Mouse (Mus musculus) midbrain, embryonic 11.5 days (tissue): Measurements from ENCODE around the gene Sf3a2. TPM values are rescaled to one million over a fixed set of nuclear protein-coding genes. Genes with fewer than 3 reads are reported as not detected.

Source experiments
- ATAC-seq: fragments of 200-750 bp; cut with Nextera tagmentation; 2 replicates; pipeline ENCODE4 v1.8.0; 2017; ENCODE audit warnings: moderate TSS enrichment, moderate library complexity; ENCODE audit not compliant: low FRiP score
- DNase-seq: peaks from one replicate; pipeline ENCODE4 v3.0.0; 2015; ENCODE audit warnings: low spot score; ENCODE audit errors: missing footprints
- H3K27ac ChIP-seq: fragments of 300-500 bp; sonication (generic); 2 replicates; pipeline ENCODE4 v1.5.1; 2014; ENCODE audit warnings: low read depth, low read length
- H3K27me3 ChIP-seq: fragments of 300-500 bp; sonication (generic); 2 replicates; pipeline ENCODE4 v1.6.1; 2014; ENCODE audit warnings: mild to moderate bottlenecking, low read length, moderate library complexity, mixed read lengths; ENCODE audit not compliant: control insufficient read depth, insufficient read depth
- H3K36me3 ChIP-seq: fragments of 300-500 bp; sonication (generic); 2 replicates; pipeline ENCODE4 v1.6.1; 2014; ENCODE audit warnings: mild to moderate bottlenecking, low read length, moderate library complexity, mixed read lengths; ENCODE audit not compliant: control insufficient read depth, insufficient read depth
- H3K4me1 ChIP-seq: fragments of 300-500 bp; sonication (generic); 2 replicates; pipeline ENCODE4 v1.6.1; 2014; ENCODE audit warnings: low read length; ENCODE audit not compliant: control insufficient read depth, insufficient read depth
- H3K4me2 ChIP-seq: fragments of 300-500 bp; sonication (generic); 2 replicates; pipeline ENCODE4 v1.6.1; 2014; ENCODE audit warnings: mild to moderate bottlenecking, moderate library complexity
- H3K4me3 ChIP-seq: fragments of 300-500 bp; sonication (generic); 2 replicates; pipeline ENCODE4 v1.5.1; 2014; ENCODE audit warnings: low read depth, low read length
- H3K9ac ChIP-seq: fragments of 300-500 bp; sonication (generic); 2 replicates; pipeline ENCODE4 v1.6.1; 2014; ENCODE audit warnings: low read length
- H3K9me3 ChIP-seq: fragments of 300-500 bp; sonication (generic); 2 replicates; pipeline ENCODE4 v1.6.1; 2016; ENCODE audit warnings: low read length; ENCODE audit not compliant: control insufficient read depth
- WGBS: fragments of 180-500 bp; shearing (Covaris S2); extraction: QIAGEN DNeasy Blood & Tissue Kit; methylation state at CpG from one replicate; pipeline ENCODE4 v1.1.7; 2014; 5-methylcytosine and 5-hydroxymethylcytosine counted together
- polyA plus RNA-seq: library from polyadenylated mRNA; unstranded; fragments of >200 nt; fragmentation: Nextera tagmentation; extraction: Ambion mirVana; gene quantifications from 2 replicates; pipeline ENCODE4 v1.2.1, GENCODE M21; 2014

The Sf3a2 gene
- polyA plus RNA-seq: 92.2 and 104 TPM in 2 replicates

DNA sequence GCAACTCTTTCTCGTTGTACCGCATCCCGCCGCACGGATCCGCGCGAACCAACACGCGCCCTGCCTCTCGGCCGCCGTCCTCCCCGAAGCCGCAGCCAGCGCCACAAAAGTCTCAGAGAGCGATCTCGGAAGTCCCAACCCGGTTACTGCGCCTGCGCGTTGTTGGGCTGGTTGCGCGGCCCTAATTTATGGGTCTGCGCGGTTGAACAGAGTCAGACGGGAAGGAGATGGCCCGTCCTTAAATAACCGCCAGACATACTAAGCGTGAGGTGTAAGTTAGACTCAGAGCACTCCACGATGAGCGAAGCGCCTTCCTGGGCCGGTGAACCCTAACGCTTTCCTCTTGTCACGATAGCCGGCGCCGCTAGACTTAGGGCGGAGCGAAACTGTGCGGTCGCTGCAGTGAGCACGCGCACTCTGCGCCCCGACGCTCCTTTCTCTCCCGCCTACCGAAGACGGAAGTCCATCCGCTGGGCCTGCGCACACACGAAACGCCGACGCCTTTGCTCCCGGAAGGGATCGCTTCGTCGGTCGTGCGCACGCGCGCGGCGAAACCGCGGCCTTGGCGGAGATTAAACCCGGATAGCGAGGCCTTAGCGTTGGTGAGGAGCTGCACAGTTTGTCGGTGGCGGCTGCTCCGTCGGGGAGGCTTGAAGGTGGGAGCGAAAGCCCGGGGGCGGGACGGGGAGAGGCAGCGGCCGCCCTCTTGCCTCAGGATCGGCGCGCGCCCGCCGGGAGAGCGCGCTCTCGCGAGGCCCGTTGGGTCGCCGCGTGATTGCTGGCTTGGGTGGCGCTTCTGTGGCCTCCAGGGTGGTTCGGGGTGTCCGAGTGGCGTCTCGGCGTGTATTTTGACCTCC, at the start of gene Sf3a2, which contains the start of gene Plekhj1:
Sf3a2 (plus strand) TSS at position 49 of the 857 bp plus-strand sequence.
Plekhj1 (minus strand) TSS at position 477 of the 857 bp plus-strand sequence.
- no peaks in the 10 kb centered on the region for H3K9me3 ChIP-seq
- peak within 1 kb of the TSS; percentile 96 for H3K4me2 ChIP-seq
- peaks cover 24% of the 10 kb centered on the region for H3K4me1 ChIP-seq
- DNase-seq (peak; percentile 100), ATAC-seq (peak; percentile 89)
- H3K27me3 ChIP-seq: no peaks in the 10 kb centered on the region
- peak within 1 kb of the TSS; percentile 99 for H3K4me3 ChIP-seq
- peaks cover 27% of the 10 kb centered on the region for H3K36me3 ChIP-seq
- WGBS: under 1% methylated on average over 104 of the region's 104 CpGs
- peak within 1 kb of the TSS; percentile 98 for H3K9ac ChIP-seq
- H3K27ac ChIP-seq: peak within 1 kb of the TSS; percentile 90

- Histone ChIP-seq H3K4me3 (no peak overlapping the region), H3K4me1 (peaks cover 9% of the 10 kb centered on the region; the same call in 1 of the 2 replicates), H3K27me3 (no peaks in the 10 kb centered on the region), H3K9ac (no peak overlapping the region), H3K9me3 (no peaks in the 10 kb centered on the region), H3K27ac (no peak overlapping the region), H3K4me2 (no peak overlapping the region), H3K36me3 (no peaks in the 10 kb centered on the region)
- DNase-seq (peak; percentile 92), ATAC-seq (no peak)
- 15% methylated on average over 6 of the region's 6 CpGs for WGBS
Observed at GRCm38 (mm10) chr10:80748609-80749008, 49.4 kb upstream of the Sf3a2 start.

DNA sequence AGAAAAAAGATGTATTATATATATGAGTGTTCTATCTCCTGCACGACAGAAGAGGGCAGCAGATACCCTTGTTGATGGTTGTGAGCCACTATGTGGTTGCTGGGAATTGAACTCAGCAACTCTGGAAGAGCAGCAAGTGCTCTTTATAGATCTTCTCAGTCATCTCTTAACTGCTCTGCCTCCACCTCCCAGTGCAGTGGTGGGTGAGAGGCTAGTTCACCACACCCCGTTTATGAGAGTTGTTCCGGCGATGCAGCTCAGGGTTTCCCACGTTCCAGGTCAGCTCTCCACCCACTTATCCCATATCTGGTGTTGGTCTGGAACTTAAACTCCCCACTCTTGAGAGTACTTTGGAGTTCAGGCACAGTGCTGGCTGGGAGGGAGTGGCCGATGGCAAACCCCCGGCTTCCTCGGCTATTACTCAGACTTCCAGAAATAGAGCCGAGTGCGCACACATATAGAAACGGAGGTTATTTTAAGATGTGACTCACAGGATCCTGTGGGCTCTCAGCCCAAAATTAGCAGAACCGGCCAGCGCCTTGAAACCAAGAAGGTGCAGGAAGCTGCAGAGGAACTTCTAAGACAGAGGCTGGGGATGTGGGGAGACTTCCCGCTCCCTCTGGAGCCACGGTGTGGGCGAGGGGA, 46.7 kb upstream of the Sf3a2 start:
- Histone ChIP-seq H3K27ac (no peak overlapping the region), H3K4me3 (no peak overlapping the region; the same call in 1 of the 2 replicates), H3K36me3 (no peaks in the 10 kb centered on the region), H3K9me3 (no peaks in the 10 kb centered on the region), H3K9ac (peak overlapping the region; percentile 27; the same call in 1 of the 2 replicates), H3K4me2 (peak overlapping the region; percentile 40), H3K27me3 (no peaks in the 10 kb centered on the region), H3K4me1 (peaks cover 15% of the 10 kb centered on the region)
- DNase-seq (peak; percentile 86), ATAC-seq (no peak)
- 16% methylated on average over 16 of the region's 16 CpGs for WGBS

DNA sequence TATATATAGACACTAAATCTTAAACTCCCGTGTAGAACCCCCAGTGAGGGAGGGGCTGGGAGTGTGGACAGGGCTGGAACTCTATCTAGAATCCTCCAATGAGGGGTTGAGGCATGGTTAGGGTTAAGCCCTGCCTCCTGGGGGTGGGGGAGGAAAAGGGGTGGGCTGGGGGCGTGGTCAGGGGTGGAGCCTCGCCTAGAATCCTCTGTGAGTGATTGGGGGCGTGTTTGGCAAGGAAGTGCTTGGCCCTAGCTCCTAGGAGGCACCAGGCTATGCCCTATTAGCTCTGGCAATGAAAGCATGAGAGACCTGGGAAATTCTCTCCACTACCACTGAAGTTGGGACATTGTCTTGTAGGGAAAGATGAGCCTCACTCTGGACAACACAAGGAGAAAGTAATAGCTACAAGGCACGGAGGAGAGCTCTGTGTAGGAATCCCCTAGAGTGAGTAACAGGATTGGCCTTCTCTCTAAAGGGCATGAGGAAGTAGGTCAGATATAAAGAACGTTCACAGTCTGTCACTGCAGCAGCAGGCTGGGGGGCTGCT, 45.8 kb upstream of the Sf3a2 start:
- Histone ChIP-seq H3K36me3 (no peaks in the 10 kb centered on the region), H3K4me2 (peak overlapping the region; percentile 40), H3K27me3 (no peaks in the 10 kb centered on the region), H3K27ac (no peak overlapping the region), H3K9ac (no peak overlapping the region; the same call in 1 of the 2 replicates), H3K4me1 (peaks cover 23% of the 10 kb centered on the region), H3K4me3 (no peak overlapping the region; the same call in 1 of the 2 replicates), H3K9me3 (no peaks in the 10 kb centered on the region)
- 2% methylated on average over 6 of the region's 6 CpGs for WGBS
- DNase-seq (peak; percentile 98), ATAC-seq (peak; percentile 68)

GRCm38 (mm10) chr10:80754594-80755290, 43.3 kb upstream of the Sf3a2 start, which contains the start of gene Dot1l:
TSS of gene Dot1l (plus strand) at chr10:80755206.
- 1% methylated on average over 33 of the region's 57 CpGs for WGBS
- peak within 1 kb of the TSS; percentile 98 for H3K9ac ChIP-seq

DNA sequence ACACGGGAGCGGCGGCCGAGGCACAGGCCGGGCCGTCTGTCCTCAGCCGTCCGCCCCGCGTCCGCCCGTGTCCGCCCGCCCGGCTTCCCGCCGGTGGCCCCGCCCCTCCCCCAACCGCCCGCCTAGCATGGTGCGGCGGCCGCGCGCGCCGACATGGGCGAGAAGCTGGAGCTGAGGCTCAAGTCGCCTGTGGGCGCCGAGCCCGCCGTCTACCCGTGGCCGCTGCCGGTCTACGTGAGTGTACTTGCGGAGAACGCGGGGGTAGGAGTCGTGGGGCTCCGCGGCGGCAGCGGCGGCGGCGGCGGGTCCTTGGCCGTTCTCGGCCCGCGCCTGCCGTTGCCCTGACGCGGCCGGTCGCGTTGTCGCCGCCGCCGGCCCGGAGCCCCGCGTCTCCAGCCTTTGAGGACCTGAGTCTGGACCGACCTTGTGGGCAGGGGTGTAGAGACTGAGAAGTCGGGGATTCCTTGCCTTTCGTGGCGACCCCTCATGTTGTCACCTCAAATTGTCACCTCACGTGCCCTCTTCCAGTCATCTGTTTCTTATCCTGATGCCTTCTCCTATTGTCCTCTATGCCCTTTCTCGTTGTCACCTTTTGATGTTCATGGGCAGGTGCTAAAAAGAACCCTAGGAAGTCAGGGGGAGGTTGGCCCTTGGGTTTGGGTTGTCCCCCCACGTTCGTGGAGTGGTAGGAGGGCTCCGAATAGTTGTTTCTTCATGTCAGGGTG, 42.5 kb upstream of the Sf3a2 start:
- ATAC-seq (no peak), DNase-seq (peak; percentile 92)
- peaks cover 30% of the 10 kb centered on the region for H3K4me1 ChIP-seq
- WGBS: under 1% methylated on average over 71 of the region's 75 CpGs
- no peaks in the 10 kb centered on the region for H3K36me3 ChIP-seq
- no peaks in the 10 kb centered on the region for H3K27me3 ChIP-seq
- H3K27ac ChIP-seq: peak overlapping the region; percentile 74
- H3K4me3 ChIP-seq: peak overlapping the region; percentile 99
- no peaks in the 10 kb centered on the region for H3K9me3 ChIP-seq
- H3K9ac ChIP-seq: peak overlapping the region; percentile 98
- H3K4me2 ChIP-seq: peak overlapping the region; percentile 90

More at GRCm38 (mm10) chr10:80754594-80755290, 43.3 kb upstream of the Sf3a2 start, which contains the start of gene Dot1l:
- ATAC-seq (peak; percentile 90), DNase-seq (peak; percentile 100)
- Histone ChIP-seq H3K9me3 (no peaks in the 10 kb centered on the region), H3K36me3 (no peaks in the 10 kb centered on the region), H3K27me3 (no peaks in the 10 kb centered on the region), H3K27ac (peak within 1 kb of the TSS; percentile 74), H3K4me2 (peak within 1 kb of the TSS; percentile 90), H3K4me1 (peaks cover 30% of the 10 kb centered on the region), H3K4me3 (peak within 1 kb of the TSS; percentile 99)

- ATAC-seq (no peak), DNase-seq (no peak)
- Histone ChIP-seq H3K4me2 (peak overlapping the region; percentile 90), H3K9ac (peak overlapping the region; percentile 98), H3K9me3 (no peaks in the 10 kb centered on the region), H3K27ac (no peak overlapping the region), H3K36me3 (no peaks in the 10 kb centered on the region), H3K4me3 (peak overlapping the region; percentile 99), H3K4me1 (peaks cover 30% of the 10 kb centered on the region), H3K27me3 (no peaks in the 10 kb centered on the region)
- WGBS: 40% methylated on average over 3 of the region's 3 CpGs
Observed at GRCm38 (mm10) chr10:80756099-80756498, 41.9 kb upstream of the Sf3a2 start.

DNA sequence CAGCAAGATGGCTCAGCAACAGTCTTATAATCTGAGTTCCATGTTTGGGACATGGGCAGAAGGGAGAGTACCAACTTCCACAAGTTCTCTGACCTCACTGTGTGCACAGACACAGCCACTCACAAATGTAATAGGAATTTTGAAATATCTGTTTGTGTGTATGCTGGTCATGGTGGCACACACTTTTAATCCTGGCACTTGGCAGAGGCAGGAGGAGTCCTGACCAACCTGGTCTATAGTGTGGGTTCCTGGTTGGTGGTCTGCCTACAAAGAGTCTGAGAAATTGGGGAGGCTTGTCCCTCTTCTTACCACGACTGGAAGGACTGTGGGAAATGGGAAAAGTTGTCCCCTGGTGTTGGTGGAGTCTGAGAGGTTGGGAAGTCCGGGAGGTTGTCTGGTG, 41.5 kb upstream of the Sf3a2 start:
- WGBS: 73% methylated on average over 2 of the region's 2 CpGs
- Histone ChIP-seq H3K4me3 (peak overlapping the region; percentile 99), H3K4me2 (peak overlapping the region; percentile 90), H3K27ac (no peak overlapping the region), H3K4me1 (peaks cover 29% of the 10 kb centered on the region), H3K27me3 (no peaks in the 10 kb centered on the region), H3K9ac (peak overlapping the region; percentile 98; the same call in 1 of the 2 replicates), H3K36me3 (no peaks in the 10 kb centered on the region), H3K9me3 (no peaks in the 10 kb centered on the region)
- DNase-seq (peak; percentile 75), ATAC-seq (no peak)
